Mouse (Mus musculus) neural tube, embryonic 13.5 days (tissue): ENCODE measurements around the gene Pgr. TPM values are rescaled to one million over a fixed set of nuclear protein-coding genes. Genes with fewer than 3 reads are reported as not detected.

Experiments
- ATAC-seq: fragments of 200-750 bp; cut with Nextera tagmentation; 2 replicates; pipeline ENCODE4 v1.8.0; 2017; ENCODE audit warnings: low read depth, mild to moderate bottlenecking, moderate TSS enrichment, moderate library complexity
- H3K27ac ChIP-seq: fragments of 300-500 bp; sonication (generic); replicated peaks from 2 replicates; pipeline ENCODE4 v1.5.1; 2015; ENCODE audit warnings: moderate library complexity, mild to moderate bottlenecking, inconsistent platforms
- H3K27me3 ChIP-seq: fragments of 300-500 bp; sonication (generic); 2 replicates; pipeline ENCODE4 v1.6.1; 2015; ENCODE audit warnings: mild to moderate bottlenecking, inconsistent platforms
- H3K36me3 ChIP-seq: fragments of 300-500 bp; sonication (generic); 2 replicates; pipeline ENCODE4 v1.6.1; 2015; ENCODE audit warnings: mild to moderate bottlenecking, inconsistent platforms
- H3K4me1 ChIP-seq: fragments of 300-500 bp; sonication (generic); replicated peaks from 2 replicates; pipeline ENCODE4 v1.6.1; 2015; ENCODE audit warnings: inconsistent platforms
- H3K4me2 ChIP-seq: fragments of 300-500 bp; sonication (generic); 2 replicates; pipeline ENCODE4 v1.6.1; 2015; ENCODE audit warnings: inconsistent platforms, mild to moderate bottlenecking, moderate library complexity
- H3K4me3 ChIP-seq: fragments of 300-500 bp; sonication (generic); 2 replicates; pipeline ENCODE4 v1.5.1; 2015; ENCODE audit warnings: mild to moderate bottlenecking, inconsistent platforms
- H3K9ac ChIP-seq: fragments of 300-500 bp; sonication (generic); 2 replicates; pipeline ENCODE4 v1.6.1; 2015; ENCODE audit warnings: moderate library complexity, mild to moderate bottlenecking, inconsistent platforms
- H3K9me3 ChIP-seq: fragments of 300-500 bp; sonication (generic); 2 replicates; pipeline ENCODE4 v1.6.1; 2016; ENCODE audit warnings: inconsistent platforms
- WGBS: fragments of 180-500 bp; shearing (Covaris S2); methylation state at CpG from one replicate; pipeline ENCODE4 v1.1.7; 2015; 5-methylcytosine and 5-hydroxymethylcytosine counted together
- polyA plus RNA-seq: library from polyadenylated mRNA; unstranded; fragments of >200 nt; fragmentation: Nextera tagmentation; extraction: Ambion mirVana; gene quantifications from 2 replicates; pipeline ENCODE4 v1.2.1, GENCODE M21; 2015

Pgr gene
- 1.3 and 1.7 TPM in 2 replicates for polyA plus RNA-seq

DNA sequence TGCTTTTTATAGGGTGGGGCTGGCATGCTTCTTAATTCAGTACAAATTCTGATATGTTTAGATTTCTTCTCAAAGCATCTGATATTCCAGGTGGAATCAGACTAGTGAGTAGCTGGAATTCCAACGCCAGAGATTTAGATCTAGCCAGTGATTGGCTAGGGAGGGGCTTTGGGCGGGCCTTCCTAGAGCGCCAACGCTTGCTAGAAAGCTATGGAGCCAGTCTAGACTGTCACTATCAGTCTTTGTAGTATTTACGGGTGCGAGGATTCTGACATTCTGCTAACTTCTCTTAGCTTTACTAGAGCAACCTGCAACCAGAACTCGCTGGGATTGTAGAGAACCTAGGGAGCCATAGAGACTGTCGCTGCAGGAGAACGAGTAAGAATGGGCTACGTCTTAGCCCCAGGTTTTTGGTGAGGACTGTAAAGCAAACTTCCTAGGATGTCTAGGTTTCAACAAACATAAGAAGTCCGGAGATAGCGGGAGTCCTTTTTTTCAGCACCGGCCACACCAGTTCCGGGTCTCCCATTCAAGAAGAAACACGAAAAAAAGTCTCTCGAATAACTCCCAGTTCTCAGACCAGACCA, at the start of gene Pgr:
TSS of gene Pgr (plus strand) at position 218 of the 587 bp plus-strand sequence.
- Histone ChIP-seq H3K27me3 (peaks cover 59% of the 10 kb centered on the region), H3K36me3 (no peaks in the 10 kb centered on the region), H3K4me1 (peaks cover 23% of the 10 kb centered on the region), H3K9me3 (no peaks in the 10 kb centered on the region), H3K27ac (no peak within 1 kb of the TSS), H3K4me3 (peak within 1 kb of the TSS; percentile 63), H3K4me2 (peak within 1 kb of the TSS; percentile 95), H3K9ac (peak within 1 kb of the TSS; percentile 72)
- ATAC-seq: 0 out of 2 replicates have a peak, but pooled peaks have one; percentile 43
- 1% methylated on average over 16 of the region's 16 CpGs for WGBS

DNA sequence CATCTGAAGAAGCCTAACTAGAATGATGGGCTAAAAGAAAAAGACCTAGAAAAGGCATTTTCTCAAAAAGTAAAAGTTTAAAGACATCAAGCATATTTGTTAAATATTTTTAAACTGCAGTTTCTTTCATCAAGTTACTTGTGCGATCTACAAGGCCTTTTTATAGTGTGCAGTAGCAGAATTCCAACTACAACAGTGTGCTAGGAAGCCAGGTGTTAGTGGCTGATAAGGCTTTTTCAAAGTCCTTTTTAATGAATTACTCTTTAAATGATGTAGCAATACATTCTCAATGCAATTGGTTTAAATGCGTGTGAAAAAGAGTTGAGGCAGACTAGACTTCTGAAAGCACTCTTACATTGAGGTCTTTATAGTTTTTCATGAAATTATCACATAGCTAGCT, 42.2 kb upstream of the Pgr start:
- ATAC-seq: no peak
- H3K9ac ChIP-seq: no peak overlapping the region
- H3K36me3 ChIP-seq: no peaks in the 10 kb centered on the region
- H3K4me3 ChIP-seq: no peak overlapping the region
- no peak overlapping the region for H3K27ac ChIP-seq
- no peak overlapping the region for H3K4me2 ChIP-seq
- 89% methylated on average over 2 of the region's 2 CpGs for WGBS
- H3K27me3 ChIP-seq: no peaks in the 10 kb centered on the region
- no peaks in the 10 kb centered on the region for H3K4me1 ChIP-seq
- H3K9me3 ChIP-seq: no peaks in the 10 kb centered on the region

GRCm38 (mm10) chr9:8868511-8868910, 31.1 kb upstream of the Pgr start:
- Histone ChIP-seq H3K4me1 (no peaks in the 10 kb centered on the region), H3K27me3 (no peaks in the 10 kb centered on the region), H3K27ac (no peak overlapping the region), H3K9ac (no peak overlapping the region), H3K9me3 (no peaks in the 10 kb centered on the region), H3K4me3 (no peak overlapping the region), H3K4me2 (no peak overlapping the region), H3K36me3 (no peaks in the 10 kb centered on the region)
- no peak for ATAC-seq
- WGBS: 87% methylated on average over 2 of the region's 2 CpGs

DNA sequence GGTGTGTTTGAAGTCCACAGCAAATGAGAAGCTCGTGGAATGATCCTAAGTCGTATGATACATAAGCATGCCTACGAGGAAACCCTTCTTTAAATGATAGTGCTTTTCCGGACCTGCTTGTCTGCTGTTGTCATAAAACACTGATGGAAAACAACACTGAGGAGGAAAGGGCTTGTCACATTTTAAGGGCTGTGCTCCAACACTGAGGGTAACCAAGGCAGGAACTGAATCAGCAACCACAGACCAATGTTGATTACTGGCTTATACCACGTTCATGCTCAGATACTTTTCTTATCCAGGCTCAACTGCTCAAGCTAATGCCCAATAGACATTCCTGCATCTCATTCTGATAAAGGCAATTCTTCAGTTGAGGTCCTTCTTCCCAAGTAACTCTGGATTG, 4.4 kb upstream of the Pgr start:
- WGBS: 88% methylated on average over 5 of the region's 5 CpGs
- no peaks in the 10 kb centered on the region for H3K9me3 ChIP-seq
- H3K9ac ChIP-seq: no peak overlapping the region
- ATAC-seq: no peak
- peaks cover 29% of the 10 kb centered on the region for H3K27me3 ChIP-seq
- H3K4me1 ChIP-seq: peaks cover 7% of the 10 kb centered on the region
- H3K27ac ChIP-seq: no peak overlapping the region
- no peak overlapping the region for H3K4me2 ChIP-seq
- H3K4me3 ChIP-seq: no peak overlapping the region
- no peaks in the 10 kb centered on the region for H3K36me3 ChIP-seq

GRCm38 (mm10) chr9:8900203-8901012, 775 bp downstream of the Pgr start:
- ATAC-seq: peak; percentile 34
- under 1% methylated on average over 41 of the region's 41 CpGs for WGBS
- H3K27ac ChIP-seq: no peak overlapping the region
- no peaks in the 10 kb centered on the region for H3K9me3 ChIP-seq
- H3K9ac ChIP-seq: peak overlapping the region; percentile 72
- peak overlapping the region; percentile 95 for H3K4me2 ChIP-seq
- peak overlapping the region; percentile 63 for H3K4me3 ChIP-seq
- H3K27me3 ChIP-seq: peaks cover 59% of the 10 kb centered on the region
- H3K4me1 ChIP-seq: peaks cover 23% of the 10 kb centered on the region
- H3K36me3 ChIP-seq: no peaks in the 10 kb centered on the region

GRCm38 (mm10) chr9:8901013-8901646, 1.5 kb downstream of the Pgr start:
- Histone ChIP-seq H3K36me3 (no peaks in the 10 kb centered on the region), H3K4me1 (peaks cover 23% of the 10 kb centered on the region), H3K27me3 (peaks cover 59% of the 10 kb centered on the region), H3K4me2 (peak overlapping the region; percentile 95), H3K27ac (peak overlapping the region; percentile 64; the same call in 1 of the 2 replicates), H3K4me3 (peak overlapping the region; percentile 63), H3K9me3 (no peaks in the 10 kb centered on the region), H3K9ac (peak overlapping the region; percentile 72)
- ATAC-seq: peak; percentile 73
- 1% methylated on average over 35 of the region's 36 CpGs for WGBS

GRCm38 (mm10) chr9:8901647-8902131, 2.1 kb downstream of the Pgr start:
- Histone ChIP-seq H3K27ac (peak overlapping the region; percentile 64), H3K36me3 (no peaks in the 10 kb centered on the region), H3K4me3 (peak overlapping the region; percentile 63), H3K9ac (peak overlapping the region; percentile 72), H3K9me3 (no peaks in the 10 kb centered on the region), H3K4me2 (peak overlapping the region; percentile 95), H3K4me1 (peaks cover 23% of the 10 kb centered on the region), H3K27me3 (peaks cover 59% of the 10 kb centered on the region)
- peak; percentile 87 for ATAC-seq
- WGBS: under 1% methylated on average over 39 of the region's 49 CpGs

- Histone ChIP-seq H3K36me3 (no peaks in the 10 kb centered on the region), H3K4me2 (peak overlapping the region; percentile 95), H3K4me3 (peak overlapping the region; percentile 63), H3K9me3 (no peaks in the 10 kb centered on the region), H3K27me3 (peaks cover 57% of the 10 kb centered on the region), H3K9ac (peak overlapping the region; percentile 72), H3K27ac (0 out of 2 replicates have a peak overlapping the region, but pooled peaks have one; percentile 64), H3K4me1 (peaks cover 23% of the 10 kb centered on the region)
- 0 out of 2 replicates have a peak, but pooled peaks have one; percentile 3 for ATAC-seq
- WGBS: 26% methylated on average over 3 of the region's 3 CpGs
These were observed 2.6 kb downstream of the Pgr start for GRCm38 (mm10) chr9:8902277-8902676.

- H3K4me2 ChIP-seq: no peak overlapping the region
- ATAC-seq: no peak
- H3K9me3 ChIP-seq: no peaks in the 10 kb centered on the region
- no peaks in the 10 kb centered on the region for H3K4me1 ChIP-seq
- H3K27ac ChIP-seq: no peak overlapping the region
- WGBS: 84% methylated on average over 2 of the region's 2 CpGs
- H3K4me3 ChIP-seq: no peak overlapping the region
- no peaks in the 10 kb centered on the region for H3K27me3 ChIP-seq
- no peak overlapping the region for H3K9ac ChIP-seq
- no peaks in the 10 kb centered on the region for H3K36me3 ChIP-seq
These were observed 27.9 kb downstream of the Pgr start for GRCm38 (mm10) chr9:8927561-8927960.

GRCm38 (mm10) chr9:8937753-8938152, 38.1 kb downstream of the Pgr start:
- Histone ChIP-seq H3K4me1 (no peaks in the 10 kb centered on the region), H3K4me2 (no peak overlapping the region), H3K9me3 (0 out of 2 replicates have a peak, but pooled peaks cover 3% of the 10 kb centered on the region), H3K9ac (no peak overlapping the region), H3K36me3 (no peaks in the 10 kb centered on the region), H3K4me3 (no peak overlapping the region), H3K27me3 (no peaks in the 10 kb centered on the region), H3K27ac (no peak overlapping the region)
- ATAC-seq: no peak
- WGBS: 48% methylated on average over 1 of the region's 1 CpGs

GRCm38 (mm10) chr9:8953306-8953705, 53.7 kb downstream of the Pgr start:
- Histone ChIP-seq H3K4me1 (no peaks in the 10 kb centered on the region), H3K27ac (no peak overlapping the region), H3K4me2 (no peak overlapping the region), H3K9ac (no peak overlapping the region), H3K36me3 (no peaks in the 10 kb centered on the region), H3K4me3 (no peak overlapping the region), H3K9me3 (no peaks in the 10 kb centered on the region), H3K27me3 (no peaks in the 10 kb centered on the region)
- ATAC-seq: no peak
